Mouse (Mus musculus) adrenal gland, postnatal 4 days (tissue): Measurements from ENCODE around the gene Cep164. TPM values are rescaled to one million over a fixed set of nuclear protein-coding genes. Genes with fewer than 3 reads are reported as not detected.

Source experiments
- DNase-seq, 2 experiments: peaks; one replicate each; pipeline ENCODE4 v3.0.0; 2021 to 2022; ENCODE audit warnings: low spot score in 2 of 2, mixed read lengths in 2 of 2
- total RNA-seq, 2 experiments: library from RNA; stranded (reverse); gene quantifications; 2 replicates each; pipeline ENCODE4 v1.2.3; 2021

Gene Cep164
- total RNA-seq, 2 experiments from 2014 or later, result 26.7 to 30.9 TPM

DNA sequence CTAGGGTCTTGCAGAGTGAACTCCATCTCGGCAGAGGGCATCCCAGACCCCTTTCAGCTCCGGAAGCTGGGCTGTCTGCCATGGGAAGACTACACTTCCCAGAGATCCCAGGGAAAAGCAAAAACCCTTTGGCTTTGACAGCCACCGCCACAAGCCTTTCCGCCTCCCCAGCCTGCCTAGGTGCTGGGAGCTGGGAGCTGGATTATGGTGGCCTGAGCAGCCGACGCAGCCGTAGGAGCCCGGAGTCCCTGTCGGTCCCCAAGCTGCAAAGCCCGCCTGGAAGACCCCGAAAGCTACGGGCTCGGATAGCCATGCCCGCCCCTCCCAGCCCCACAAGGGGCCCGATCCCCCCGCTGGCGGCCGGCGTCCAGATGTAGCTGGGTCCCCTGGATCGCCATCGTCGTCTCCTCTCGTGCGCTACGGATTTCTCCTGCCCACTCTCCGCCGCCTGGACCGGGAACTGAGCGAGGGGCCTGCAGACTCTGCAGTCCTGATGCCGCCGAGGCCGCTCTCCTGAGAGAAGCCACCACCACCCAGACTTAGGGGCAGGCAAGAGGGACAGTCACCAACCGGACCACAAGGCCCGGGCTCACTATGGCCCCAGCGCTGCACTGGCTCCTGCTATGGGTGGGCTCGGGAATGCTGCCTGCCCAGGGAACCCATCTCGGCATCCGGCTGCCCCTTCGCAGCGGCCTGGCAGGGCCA is 10.1 kb upstream of the Cep164 start, which contains the start of gene Bace1:
Gene Bace1 (plus strand): TSS at position 147 of the 705 bp plus-strand sequence.
- peak; percentile 23 to 59 for DNase-seq

GRCm38 (mm10) chr9:45838069-45838433 is 9.6 kb upstream of the Cep164 start:
- DNase-seq, result no peak

GRCm38 (mm10) chr9:45833461-45833860 is 5.0 kb upstream of the Cep164 start:
- DNase-seq, result no peak

- no peak for DNase-seq
Measured at GRCm38 (mm10) chr9:45832898-45833297, 4.4 kb upstream of the Cep164 start.

DNA sequence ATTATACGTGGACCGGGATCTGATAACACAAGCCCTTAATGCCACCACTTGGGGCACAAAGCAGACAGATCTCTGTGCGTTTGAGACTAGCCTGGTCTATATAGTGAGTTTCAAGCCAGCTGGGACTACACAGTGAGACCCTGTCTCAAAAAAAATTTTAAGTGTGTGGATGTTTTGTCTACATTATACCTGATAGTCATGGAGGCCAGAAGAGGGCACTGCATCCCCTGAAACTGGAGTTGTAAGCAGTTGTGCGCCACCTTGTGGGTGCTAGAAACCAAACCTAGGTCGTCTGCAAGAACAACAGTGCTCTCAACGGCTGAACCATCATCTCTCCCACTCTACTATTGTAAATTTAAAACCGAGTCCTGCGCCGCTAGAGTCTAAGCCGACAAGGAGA is 616 bp upstream of the Cep164 start:
- no peak for DNase-seq

DNA sequence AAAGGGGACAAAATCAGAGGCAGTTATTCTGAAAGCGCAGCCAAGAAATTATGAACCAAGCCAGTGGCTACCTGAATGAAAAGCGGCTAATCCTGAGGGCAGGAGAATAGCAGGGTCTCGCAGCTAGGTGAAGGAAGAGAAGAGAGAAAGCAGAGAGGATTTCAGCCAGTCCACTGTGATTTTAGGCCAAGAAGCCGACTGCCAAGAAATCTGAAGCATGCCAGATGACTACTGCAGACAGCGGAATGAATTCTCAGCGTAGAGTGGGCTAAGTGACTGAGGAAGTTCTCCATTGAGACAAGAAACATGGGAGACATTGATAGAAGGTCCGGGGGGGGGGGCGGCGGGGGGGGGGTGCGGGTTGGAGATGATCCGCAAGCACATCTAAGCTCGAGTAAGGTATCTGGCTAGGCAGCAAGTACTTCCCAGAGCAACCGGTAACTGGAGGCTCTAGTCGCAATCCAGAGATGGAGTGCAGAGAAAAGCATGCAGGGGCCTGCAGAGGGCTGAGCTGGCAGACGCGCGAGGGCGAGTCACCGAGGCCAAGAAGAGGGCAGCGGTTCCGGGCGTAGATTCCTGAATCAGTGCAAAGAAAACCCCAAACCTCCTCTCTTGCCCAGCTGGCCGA is 714 bp downstream of the Cep164 start:
- no peak for DNase-seq

- no peak for DNase-seq
Measured at GRCm38 (mm10) chr9:45818406-45819011, 10.0 kb downstream of the Cep164 start.

DNA sequence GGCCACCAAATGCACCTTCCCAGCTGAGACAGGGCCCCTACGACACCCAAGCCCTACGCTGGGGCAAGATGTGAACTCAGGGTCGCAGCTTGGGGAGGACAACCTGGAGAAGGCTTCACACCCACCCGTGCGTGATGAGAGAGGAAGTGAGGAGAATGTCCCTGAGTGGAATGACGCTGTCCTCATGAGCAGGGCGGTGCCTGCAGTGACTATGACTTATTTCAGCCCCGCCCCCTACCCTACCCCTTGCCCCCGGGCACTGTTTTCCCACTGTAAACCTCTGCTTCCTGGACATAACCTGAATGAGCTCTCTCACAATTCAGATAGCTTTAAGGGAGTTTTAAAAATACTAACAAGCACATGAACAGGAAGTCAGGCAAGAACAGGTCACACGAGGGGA is 13.0 kb downstream of the Cep164 start:
- DNase-seq, result no peak

DNA sequence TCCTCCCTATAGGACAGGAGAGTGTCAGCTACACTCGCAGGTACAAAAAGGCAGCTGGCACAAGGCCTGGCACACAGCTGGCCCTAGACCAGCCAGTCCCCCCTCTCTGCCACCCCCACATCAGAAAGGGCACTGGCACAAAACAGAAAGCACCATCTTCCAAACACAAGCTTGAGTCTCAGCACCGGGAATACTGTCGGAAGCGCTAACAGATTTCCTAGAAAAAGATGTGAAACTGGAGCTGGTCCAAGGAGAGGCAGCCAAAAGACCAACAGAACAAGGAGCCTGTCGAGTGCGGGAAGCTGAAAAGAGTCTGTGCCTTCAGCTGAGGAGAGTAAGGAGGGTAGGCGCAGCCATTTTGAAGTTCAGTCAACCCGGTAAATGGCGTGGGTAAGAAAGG is 13.4 kb downstream of the Cep164 start:
- DNase-seq, result no peak

GRCm38 (mm10) chr9:45811946-45812345 is 16.5 kb downstream of the Cep164 start:
- DNase-seq, result no peak

GRCm38 (mm10) chr9:45807761-45808160 is 20.7 kb downstream of the Cep164 start:
- no peak for DNase-seq

DNA sequence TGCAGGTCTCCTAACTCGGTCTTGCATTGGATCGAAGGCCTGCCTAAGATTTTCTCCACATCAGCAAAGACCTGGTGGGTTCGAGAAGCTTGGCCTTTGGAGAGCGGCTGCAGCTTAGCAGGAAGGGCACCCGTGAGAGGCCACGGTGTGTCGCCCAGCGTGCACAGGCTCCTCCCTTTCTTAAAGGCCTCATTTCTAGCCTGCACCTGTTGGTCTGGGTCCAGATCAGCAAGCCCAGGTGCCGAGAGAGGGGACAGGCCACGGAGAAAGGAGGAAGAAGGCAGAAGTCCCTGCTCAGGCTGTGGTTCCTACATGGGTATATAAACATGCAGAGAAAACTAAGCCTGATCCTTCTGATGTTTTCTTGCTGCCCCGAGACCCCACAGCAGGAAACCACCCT is 21.2 kb downstream of the Cep164 start:
- DNase-seq, result no peak

DNA sequence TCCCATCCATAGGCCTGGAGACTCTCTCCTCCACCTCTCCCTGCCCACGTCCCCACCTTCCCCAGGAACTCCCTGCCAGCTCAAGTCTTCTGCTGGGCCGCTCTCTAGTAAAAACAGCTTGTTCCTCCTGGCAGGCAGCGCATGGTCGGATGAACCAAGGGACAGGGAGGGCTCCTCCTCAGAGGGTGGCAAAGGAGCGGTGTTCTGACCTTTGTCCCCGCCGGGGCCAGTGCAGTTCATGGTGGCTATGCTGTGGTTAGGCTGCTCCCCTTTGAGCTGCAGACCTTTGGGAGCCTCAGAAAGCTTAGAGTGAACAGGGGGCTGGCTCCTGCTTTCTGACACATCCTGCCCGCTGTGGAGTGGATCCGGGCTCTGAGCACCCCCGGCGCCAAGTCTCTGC is 21.6 kb downstream of the Cep164 start:
- DNase-seq, result no peak

DNA sequence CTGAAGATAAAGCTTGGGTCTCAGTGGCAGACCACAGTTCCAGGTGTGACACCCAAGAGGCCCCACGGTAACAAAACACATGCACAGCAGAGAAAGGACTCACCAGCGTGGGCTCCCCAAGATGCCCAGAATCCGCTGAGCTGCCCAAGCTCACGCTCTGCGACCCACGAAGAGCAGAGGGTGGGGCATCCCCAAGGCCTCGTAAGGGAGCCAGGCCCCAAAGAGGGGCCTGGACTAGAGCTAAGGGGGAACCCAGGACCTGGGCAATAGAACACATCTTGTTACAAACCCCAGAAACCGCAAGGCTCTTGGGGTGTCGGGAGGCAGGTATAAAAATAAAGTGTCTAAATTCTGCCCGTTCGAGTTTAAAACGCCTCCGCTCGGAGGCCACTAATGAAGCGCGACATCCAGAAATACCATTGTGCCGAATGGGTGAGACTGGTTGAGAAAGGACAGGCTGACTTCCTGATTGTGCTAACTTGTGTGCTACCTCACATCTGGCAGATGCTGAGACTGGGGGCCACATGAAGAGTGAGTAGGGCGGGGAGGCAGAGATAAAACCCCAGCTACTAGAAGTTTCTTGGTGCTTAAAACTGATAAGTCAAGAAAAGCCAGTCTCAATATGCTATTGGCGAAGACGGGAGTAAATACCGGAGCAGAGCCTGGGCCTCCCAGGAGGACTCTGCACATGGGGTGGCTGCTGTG is 25.3 kb downstream of the Cep164 start:
- DNase-seq, result no peak

DNA sequence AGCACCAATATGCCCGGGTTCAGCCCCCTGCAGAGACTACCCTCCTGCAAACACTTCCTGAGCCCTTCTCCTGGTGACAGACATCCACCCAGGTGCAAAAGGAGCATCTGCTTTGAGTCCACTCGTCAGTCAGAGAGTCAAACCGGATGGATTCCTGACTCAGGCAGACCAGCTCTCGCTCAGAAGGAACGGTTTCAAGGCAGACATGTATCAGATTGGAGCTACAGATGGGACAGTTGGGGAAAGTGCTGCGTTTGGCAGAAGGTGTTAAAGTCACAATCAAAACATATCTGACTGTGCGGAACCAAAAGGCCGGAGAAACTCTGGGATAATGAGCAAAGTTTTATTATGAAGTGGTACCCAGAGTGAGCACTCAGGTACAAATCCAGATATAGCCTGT is 29.1 kb downstream of the Cep164 start:
- no peak for DNase-seq

- DNase-seq, result no peak
Measured at GRCm38 (mm10) chr9:45798467-45799164, 29.9 kb downstream of the Cep164 start.

DNA sequence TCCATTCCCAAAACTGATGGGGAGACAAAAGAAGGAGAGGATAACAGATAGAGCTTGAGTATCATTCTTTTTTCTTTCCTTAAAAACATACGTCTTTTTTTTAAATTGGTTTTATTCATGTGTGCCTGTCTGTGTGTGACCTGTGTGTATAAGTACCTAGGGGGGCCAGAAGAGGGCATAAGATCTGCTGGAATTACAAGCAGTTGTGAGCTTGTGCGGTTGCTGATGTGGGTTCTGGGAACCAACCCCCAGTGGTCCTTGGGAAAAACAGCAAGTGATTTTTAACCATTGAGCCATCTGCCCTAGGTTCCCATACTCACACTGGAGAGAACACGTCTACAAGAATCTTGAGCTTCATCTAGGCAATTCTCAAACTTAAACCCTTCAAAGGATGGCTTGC is 31.2 kb downstream of the Cep164 start:
- DNase-seq, result no peak

GRCm38 (mm10) chr9:45795722-45796121 is 32.8 kb downstream of the Cep164 start:
- no peak for DNase-seq

- no peak for DNase-seq
Measured at GRCm38 (mm10) chr9:45793697-45794096, 34.8 kb downstream of the Cep164 start.

- no peak for DNase-seq
Measured at GRCm38 (mm10) chr9:45792235-45792634, 36.3 kb downstream of the Cep164 start.

DNA sequence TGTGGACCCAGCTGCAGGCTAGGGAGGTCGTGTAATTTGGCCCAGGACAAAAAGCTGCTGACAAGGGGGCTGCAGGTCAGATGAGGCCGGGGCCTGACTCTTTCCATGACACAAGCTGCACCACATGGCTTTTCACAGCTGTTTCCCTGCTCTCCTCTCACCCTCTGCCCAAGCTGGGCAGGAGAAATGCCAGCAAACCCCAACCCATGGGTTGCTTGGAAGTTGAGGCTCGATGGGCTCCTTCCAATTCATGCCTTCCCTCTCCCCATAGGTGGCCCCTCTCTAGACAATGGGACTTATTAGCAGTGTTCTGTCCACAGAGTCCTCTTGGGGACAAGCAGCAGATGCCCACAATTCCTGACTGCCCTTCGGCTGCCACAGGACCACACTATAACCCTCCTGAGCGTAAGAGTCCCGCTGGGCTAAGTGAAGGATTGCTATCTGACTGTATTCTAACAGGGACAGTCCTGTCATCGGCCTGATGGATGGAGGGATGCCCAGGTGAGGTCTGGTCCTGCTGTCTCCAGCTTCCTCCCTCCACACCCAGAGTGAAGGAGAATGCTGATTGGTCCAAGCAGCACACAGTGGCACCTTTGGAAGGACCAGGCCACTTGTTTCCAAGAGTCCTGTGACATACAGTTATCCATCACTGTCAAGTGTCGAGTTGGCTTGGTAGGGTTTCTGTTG is 36.9 kb downstream of the Cep164 start:
- no peak for DNase-seq
